Mouse (Mus musculus) MEL (cell line): ENCODE measurements around the gene Esrrb.

Experiments
- CTCF ChIP-seq, 3 experiments: IDR thresholded peaks in 2 of 3; conservative IDR thresholded peaks in 1 of 3; 2 replicates each; pipeline ENCODE4 v1.5.1; 2011 to 2012; ENCODE audit warnings: low read length in 3 of 3, low read depth in 2 of 3, mild to moderate bottlenecking in 2 of 3, improper control_type of control experiment in 1 of 3, inconsistent platforms in 1 of 3, mixed read lengths in 1 of 3, moderate library complexity in 1 of 3; ENCODE audit not compliant: control insufficient read depth in 1 of 3, insufficient read depth in 1 of 3, poor library complexity in 1 of 3, severe bottlenecking in 1 of 3
- MAFK ChIP-seq: IDR thresholded peaks from 2 replicates; pipeline ENCODE4 v1.6.1; 2011; ENCODE audit warnings: low read depth, mild to moderate bottlenecking, low read length, improper control_type of control experiment, borderline replicate concordance
- MAX ChIP-seq: IDR thresholded peaks from 2 replicates; pipeline ENCODE4 v1.6.1; 2011; ENCODE audit warnings: low read length, improper control_type of control experiment
- POLR2A ChIP-seq, 2 experiments: IDR thresholded peaks; 2 replicates each; pipeline ENCODE4 v1.6.1; 2011 to 2012; ENCODE audit warnings: low read length in 2 of 2, mild to moderate bottlenecking in 2 of 2, control low read depth in 1 of 2, improper control_type of control experiment in 1 of 2, low read depth in 1 of 2, moderate library complexity in 1 of 2; ENCODE audit not compliant: control insufficient read depth in 1 of 2, insufficient read depth in 1 of 2, poor library complexity in 1 of 2
- POLR2AphosphoS2 ChIP-seq: IDR thresholded peaks from 2 replicates; pipeline ENCODE4 v1.6.1; 2011; ENCODE audit warnings: low read length, improper control_type of control experiment
- ZC3H11A ChIP-seq: IDR thresholded peaks from 2 replicates; pipeline ENCODE4 v1.6.1; 2012; ENCODE audit warnings: low read depth, mild to moderate bottlenecking, inconsistent platforms, low read length, improper control_type of control experiment
- ZNF384 ChIP-seq: IDR thresholded peaks from 2 replicates; pipeline ENCODE4 v1.6.1; 2012; ENCODE audit warnings: low read depth, mild to moderate bottlenecking, inconsistent platforms, low read length, improper control_type of control experiment

GRCm38 (mm10) chr12:86359873-86360272 is 1.0 kb upstream of the Esrrb start:
- TF ChIP-seq MAFK, result no peak
- no peak for TF ChIP-seq MAX
- TF ChIP-seq POLR2AphosphoS2, result no peak
- TF ChIP-seq CTCF (IDR thresholded peaks at IDR 0.05 in 2 of 3, conservative IDR thresholded peaks at IDR 0.05 in 1 of 3; ENCODE audit: control insufficient read depth in 1 of 3, insufficient read depth in 1 of 3, low read depth in 2 of 3, low read length in 3 of 3, poor library complexity in 1 of 3, severe bottlenecking in 1 of 3), result no peak
- no peak for TF ChIP-seq POLR2A (IDR thresholded peaks at IDR 0.05; ENCODE audit: control insufficient read depth in 1 of 2, insufficient read depth in 1 of 2, low read depth in 1 of 2, low read length in 2 of 2, poor library complexity in 1 of 2)
- TF ChIP-seq ZC3H11A, result no peak
- TF ChIP-seq ZNF384, result no peak
